Mouse (Mus musculus): ENCODE data around the gene Lpo. TPM values are rescaled to one million over a fixed set of nuclear protein-coding genes. Genes with fewer than 3 reads are reported as not detected.

Lpo gene
- total and polyA plus RNA-seq, 2 experiments from 2014 or later = 0.19 TPM; not detected in 1

- 45% methylated on average over 14 of the region's 14 CpGs for WGBS
- no peaks in the 10 kb centered on the region for H3K4me1 ChIP-seq (ENCODE audit: control insufficient read depth, insufficient read depth)
- H3K36me3 ChIP-seq (replicated peaks; ENCODE audit: control insufficient read depth, insufficient read depth, low read length) = no peaks in the 10 kb centered on the region
- no peak overlapping the region for H3K4me3 ChIP-seq (ENCODE audit: low read depth, low read length)
- no peak overlapping the region for H3K4me2 ChIP-seq (ENCODE audit: low read depth, low read length)
- ATAC-seq (ENCODE audit: insufficient read depth, low read depth) (no peak), DNase-seq (ENCODE audit: low spot score) (no peak)
- TF ChIP-seq CTCF (IDR thresholded peaks at IDR 0.05; ENCODE audit: low read depth) (peak; percentile 52), EP300 (IDR thresholded peaks at IDR 0.05; ENCODE audit: low read depth) (no peak)
- H3K9ac ChIP-seq (replicated peaks; ENCODE audit: low read depth, low read length) = no peak overlapping the region
- no peak overlapping the region for H3K27ac ChIP-seq (ENCODE audit: low read depth)
- H3K9me3 ChIP-seq (replicated peaks; ENCODE audit: control insufficient read depth, low read length) = no peaks in the 10 kb centered on the region
- H3K27me3 ChIP-seq (ENCODE audit: control insufficient read depth, insufficient read depth, low read length) = no peaks in the 10 kb centered on the region
These were observed 25.5 kb downstream of the Lpo start for GRCm38 (mm10) chr11:87802621-87803020.

GRCm38 (mm10) chr11:87801711-87802275 lies 26.3 kb downstream of the Lpo start:
- no peak overlapping the region for H3K27ac ChIP-seq (ENCODE audit: low read depth)
- H3K9me3 ChIP-seq (replicated peaks; ENCODE audit: control insufficient read depth, low read length) = no peaks in the 10 kb centered on the region
- H3K4me3 ChIP-seq (ENCODE audit: low read depth, low read length) = no peak overlapping the region
- no peak for ATAC-seq (ENCODE audit: insufficient read depth, low read depth)
- H3K4me2 ChIP-seq (ENCODE audit: low read depth, low read length) = no peak overlapping the region
- no peaks in the 10 kb centered on the region for H3K4me1 ChIP-seq (ENCODE audit: control insufficient read depth, insufficient read depth)
- WGBS = 79% methylated on average over 22 of the region's 22 CpGs
- 0 out of 2 replicates have a peak, but pooled peaks cover 6% of the 10 kb centered on the region for H3K27me3 ChIP-seq (ENCODE audit: control insufficient read depth, insufficient read depth, low read length)
- no peak for DNase-seq (ENCODE audit: low spot score)
- H3K9ac ChIP-seq (replicated peaks; ENCODE audit: low read depth, low read length) = no peak overlapping the region
- TF ChIP-seq EP300 (IDR thresholded peaks at IDR 0.05; ENCODE audit: low read depth) = no peak
- no peak for TF ChIP-seq CTCF (IDR thresholded peaks at IDR 0.05; ENCODE audit: low read depth)
- no peaks in the 10 kb centered on the region for H3K36me3 ChIP-seq (replicated peaks; ENCODE audit: control insufficient read depth, insufficient read depth, low read length)

- no peak for DNase-seq (ENCODE audit: low spot score)
- H3K9ac ChIP-seq (replicated peaks; ENCODE audit: low read depth, low read length) = no peak within 1 kb of the TSS
- 0 out of 2 replicates have a peak, but pooled peaks cover 6% of the 10 kb centered on the region for H3K27me3 ChIP-seq (ENCODE audit: control insufficient read depth, insufficient read depth, low read length)
- no peaks in the 10 kb centered on the region for H3K36me3 ChIP-seq (replicated peaks; ENCODE audit: control insufficient read depth, insufficient read depth, low read length)
- H3K4me1 ChIP-seq (ENCODE audit: control insufficient read depth, insufficient read depth) = no peaks in the 10 kb centered on the region
- 42% methylated on average over 3 of the region's 3 CpGs for WGBS
- TF ChIP-seq CTCF (IDR thresholded peaks at IDR 0.05; ENCODE audit: low read depth) = no peak
- no peak within 1 kb of the TSS for H3K4me2 ChIP-seq (ENCODE audit: low read depth, low read length)
- no peak within 1 kb of the TSS for H3K4me3 ChIP-seq (ENCODE audit: low read depth, low read length)
- H3K27ac ChIP-seq (ENCODE audit: low read depth) = no peak within 1 kb of the TSS
- H3K9me3 ChIP-seq (replicated peaks; ENCODE audit: control insufficient read depth, low read length) = no peaks in the 10 kb centered on the region
- ATAC-seq (ENCODE audit: insufficient read depth, low read depth) = no peak
These were observed 34.6 kb downstream of the Lpo start, which contains the start of gene Mpo for GRCm38 (mm10) chr11:87793460-87793859. Gene Mpo, plus strand, starts transcription at chr11:87793581.

- WGBS = 69% methylated on average over 6 of the region's 6 CpGs
- Histone ChIP-seq H3K27ac (ENCODE audit: low read depth) (no peak overlapping the region), H3K27me3 (ENCODE audit: control insufficient read depth, insufficient read depth, low read length) (no peaks in the 10 kb centered on the region), H3K9me3 (replicated peaks; ENCODE audit: control insufficient read depth, low read length) (no peaks in the 10 kb centered on the region), H3K36me3 (replicated peaks; ENCODE audit: control insufficient read depth, insufficient read depth, low read length) (no peaks in the 10 kb centered on the region), H3K4me3 (ENCODE audit: low read depth, low read length) (no peak overlapping the region), H3K9ac (replicated peaks; ENCODE audit: low read depth, low read length) (no peak overlapping the region), H3K4me1 (ENCODE audit: control insufficient read depth, insufficient read depth) (no peaks in the 10 kb centered on the region), H3K4me2 (ENCODE audit: low read depth, low read length) (no peak overlapping the region)
- TF ChIP-seq CTCF (IDR thresholded peaks at IDR 0.05; ENCODE audit: low read depth) = no peak
- no peak for TF ChIP-seq EP300 (IDR thresholded peaks at IDR 0.05; ENCODE audit: low read depth)
- ATAC-seq (ENCODE audit: insufficient read depth, low read depth) (no peak), DNase-seq (ENCODE audit: low spot score) (no peak)
These were observed 38.0 kb downstream of the Lpo start for GRCm38 (mm10) chr11:87790088-87790487.

- no peaks in the 10 kb centered on the region for H3K9me3 ChIP-seq (replicated peaks; ENCODE audit: control insufficient read depth, low read length)
- no peaks in the 10 kb centered on the region for H3K36me3 ChIP-seq (replicated peaks; ENCODE audit: control insufficient read depth, insufficient read depth, low read length)
- TF ChIP-seq CTCF (IDR thresholded peaks at IDR 0.05; ENCODE audit: low read depth) (no peak), EP300 (IDR thresholded peaks at IDR 0.05; ENCODE audit: low read depth) (no peak)
- H3K4me1 ChIP-seq (ENCODE audit: control insufficient read depth, insufficient read depth) = peaks cover 6% of the 10 kb centered on the region; the same call in 1 of the 2 replicates
- ATAC-seq (ENCODE audit: insufficient read depth, low read depth) = no peak
- no peak overlapping the region for H3K4me3 ChIP-seq (ENCODE audit: low read depth, low read length)
- H3K27me3 ChIP-seq (ENCODE audit: control insufficient read depth, insufficient read depth, low read length) = peaks cover 46% of the 10 kb centered on the region
- 74% methylated on average over 8 of the region's 8 CpGs for WGBS
- no peak overlapping the region for H3K27ac ChIP-seq (ENCODE audit: low read depth)
- H3K4me2 ChIP-seq (ENCODE audit: low read depth, low read length) = no peak overlapping the region
- no peak for DNase-seq (ENCODE audit: low spot score)
- H3K9ac ChIP-seq (replicated peaks; ENCODE audit: low read depth, low read length) = no peak overlapping the region
These were observed 48.0 kb downstream of the Lpo start for GRCm38 (mm10) chr11:87780130-87780529.

GRCm38 (mm10) chr11:87779392-87779791 lies 48.7 kb downstream of the Lpo start:
- Histone ChIP-seq H3K4me3 (ENCODE audit: low read depth, low read length) (no peak overlapping the region), H3K9me3 (replicated peaks; ENCODE audit: control insufficient read depth, low read length) (no peaks in the 10 kb centered on the region), H3K27me3 (ENCODE audit: control insufficient read depth, insufficient read depth, low read length) (peaks cover 46% of the 10 kb centered on the region), H3K9ac (replicated peaks; ENCODE audit: low read depth, low read length) (no peak overlapping the region), H3K27ac (ENCODE audit: low read depth) (no peak overlapping the region), H3K36me3 (replicated peaks; ENCODE audit: control insufficient read depth, insufficient read depth, low read length) (no peaks in the 10 kb centered on the region), H3K4me2 (ENCODE audit: low read depth, low read length) (no peak overlapping the region), H3K4me1 (ENCODE audit: control insufficient read depth, insufficient read depth) (peaks cover 6% of the 10 kb centered on the region; the same call in 1 of the 2 replicates)
- DNase-seq (ENCODE audit: low spot score) = no peak
- no peak for TF ChIP-seq EP300 (IDR thresholded peaks at IDR 0.05; ENCODE audit: low read depth)
- no peak for TF ChIP-seq CTCF (IDR thresholded peaks at IDR 0.05; ENCODE audit: low read depth)
- 73% methylated on average over 4 of the region's 4 CpGs for WGBS
- no peak for ATAC-seq (ENCODE audit: insufficient read depth, low read depth)
